Mouse (Mus musculus): Measurements from ENCODE around the gene Parm1.

The Parm1 gene

DNA sequence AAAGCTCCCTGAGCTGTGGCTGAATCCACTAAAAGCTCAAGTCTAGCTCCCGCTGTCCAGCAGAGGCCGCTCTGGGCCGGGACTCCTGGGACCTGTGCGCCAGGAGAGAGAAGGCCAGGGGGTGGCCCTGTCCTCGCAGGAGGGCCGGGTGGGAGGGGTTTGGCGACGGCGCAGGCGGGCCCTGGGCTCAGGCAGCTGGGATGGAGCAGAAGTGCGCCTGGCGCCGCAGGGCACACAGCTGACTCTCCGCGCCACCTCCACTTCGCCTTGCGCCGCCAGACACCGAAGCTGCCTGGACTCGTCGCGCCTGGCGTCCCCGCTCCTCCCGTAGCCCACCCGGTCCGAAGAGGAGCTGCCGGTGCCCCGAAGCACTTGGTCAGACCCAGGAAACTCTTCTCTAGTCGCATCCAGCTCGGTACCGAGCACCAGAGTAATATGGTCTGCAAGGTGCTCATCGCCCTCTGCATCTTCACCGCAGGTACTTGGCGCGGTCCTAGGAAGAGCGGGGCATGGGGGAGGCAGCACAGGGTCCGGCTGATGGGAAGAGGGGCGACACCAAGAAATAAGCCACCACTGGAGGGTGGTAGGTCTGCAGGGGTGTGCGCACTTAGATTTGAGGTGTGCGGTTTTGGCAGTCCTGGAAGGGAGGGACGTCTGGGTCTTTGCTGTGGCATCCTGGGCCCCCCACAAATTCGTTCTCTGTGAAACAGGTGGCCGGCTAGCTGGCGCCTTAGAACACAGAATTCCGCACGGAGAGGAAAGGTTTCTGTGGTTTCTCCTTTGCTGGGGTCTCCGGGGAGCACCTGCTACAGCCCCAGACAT lies at the start of gene Parm1:
Parm1 (plus strand) TSS at position 136 of the 822 bp plus-strand sequence.
- Histone ChIP-seq H3K27me3 (ENCODE audit: control insufficient read depth, insufficient read depth, low read length, poor library complexity, severe bottlenecking) (no peaks in the 10 kb centered on the region), H3K36me3 (ENCODE audit: control insufficient read depth, insufficient read depth, low read length, poor library complexity, severe bottlenecking) (no peaks in the 10 kb centered on the region)
- DNase-seq (ENCODE audit: low read depth, low spot score) = peak; percentile 10

DNA sequence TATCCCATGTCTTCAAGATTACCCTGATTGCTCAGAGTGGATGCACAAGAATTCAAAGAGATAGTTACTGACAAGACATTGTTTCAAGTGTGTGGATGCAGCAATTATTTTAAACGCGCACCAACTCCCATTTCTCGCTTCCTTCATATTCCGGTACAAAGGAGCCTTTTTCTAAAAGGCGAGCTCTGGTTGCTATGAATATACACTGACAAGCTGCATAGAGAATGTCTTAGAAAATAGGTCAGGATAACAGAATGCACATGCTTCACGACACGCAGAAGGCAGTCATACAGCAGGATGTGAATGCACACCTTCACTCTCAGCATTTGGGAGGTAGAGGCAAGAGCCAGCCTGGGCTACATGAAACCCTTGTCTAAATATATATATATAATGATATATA lies 42.2 kb upstream of the Parm1 start:
- DNase-seq (ENCODE audit: low read depth, low spot score) = no peak
- Histone ChIP-seq H3K27me3 (ENCODE audit: control insufficient read depth, insufficient read depth, low read length, poor library complexity, severe bottlenecking) (no peaks in the 10 kb centered on the region), H3K36me3 (ENCODE audit: control insufficient read depth, insufficient read depth, low read length, poor library complexity, severe bottlenecking) (no peaks in the 10 kb centered on the region)

DNA sequence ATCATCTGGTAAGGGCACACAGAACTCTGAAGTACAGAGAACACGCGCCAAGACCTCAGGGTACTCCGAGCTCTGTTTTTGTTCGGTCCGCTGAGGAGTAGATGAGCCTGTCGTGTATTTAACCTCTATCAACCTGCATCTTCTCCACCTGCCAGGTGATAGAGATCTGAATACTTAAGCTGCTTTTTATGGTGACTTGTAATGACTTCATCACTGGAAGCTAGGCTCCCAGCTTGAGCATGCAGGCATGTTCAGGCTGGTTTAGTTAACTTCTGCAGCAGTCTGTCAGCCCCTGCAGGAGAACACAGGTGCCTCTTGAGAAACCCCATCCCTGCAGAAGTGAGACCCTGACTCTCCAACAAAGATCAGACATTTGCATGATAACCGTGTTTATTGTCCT lies 40.6 kb upstream of the Parm1 start:
- DNase-seq (ENCODE audit: low read depth, low spot score) = no peak
- Histone ChIP-seq H3K36me3 (ENCODE audit: control insufficient read depth, insufficient read depth, low read length, poor library complexity, severe bottlenecking) (no peaks in the 10 kb centered on the region), H3K27me3 (ENCODE audit: control insufficient read depth, insufficient read depth, low read length, poor library complexity, severe bottlenecking) (no peaks in the 10 kb centered on the region)

DNA sequence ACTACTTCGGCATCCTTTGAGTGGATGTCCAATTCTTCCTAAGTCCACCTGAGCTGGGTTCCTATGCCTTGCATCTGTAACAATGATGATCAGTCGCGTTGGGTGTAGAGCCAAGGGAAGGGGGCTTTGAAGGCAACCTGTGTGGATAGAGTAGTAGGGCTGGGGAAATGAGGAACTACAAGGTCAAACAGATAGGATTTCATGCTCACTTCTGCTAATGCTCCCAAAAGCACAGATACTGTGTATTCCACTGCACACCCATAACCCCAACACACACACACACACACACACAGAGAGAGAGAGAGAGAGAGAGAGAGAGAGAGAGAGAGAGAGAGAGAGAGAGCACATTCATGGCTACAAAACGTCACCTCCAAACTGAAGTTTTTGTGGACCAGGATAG lies 38.7 kb upstream of the Parm1 start:
- no peaks in the 10 kb centered on the region for H3K27me3 ChIP-seq (ENCODE audit: control insufficient read depth, insufficient read depth, low read length, poor library complexity, severe bottlenecking)
- DNase-seq (ENCODE audit: low read depth, low spot score) = no peak
- H3K36me3 ChIP-seq (ENCODE audit: control insufficient read depth, insufficient read depth, low read length, poor library complexity, severe bottlenecking) = no peaks in the 10 kb centered on the region

DNA sequence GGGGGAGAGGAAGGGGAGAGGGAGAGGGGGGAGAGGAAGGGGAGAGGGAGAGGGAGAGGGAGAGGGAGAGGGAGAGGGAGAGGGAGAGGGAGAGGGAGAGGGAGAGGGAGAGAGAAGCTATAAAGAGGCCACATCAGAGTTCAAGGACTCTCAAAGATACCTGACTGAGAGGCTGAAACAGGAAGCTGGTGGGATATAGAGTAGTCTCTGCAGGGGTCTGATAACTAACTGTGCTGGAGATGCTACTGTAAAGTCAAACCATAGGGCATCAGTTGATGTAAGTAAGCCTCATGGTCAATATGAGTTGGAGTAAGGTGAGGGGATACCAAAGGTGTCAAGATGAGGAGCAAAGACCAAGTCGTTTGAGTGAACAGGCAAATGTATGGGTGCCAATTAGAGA lies 37.3 kb upstream of the Parm1 start:
- DNase-seq (ENCODE audit: low read depth, low spot score) = no peak
- H3K36me3 ChIP-seq (ENCODE audit: control insufficient read depth, insufficient read depth, low read length, poor library complexity, severe bottlenecking) = no peaks in the 10 kb centered on the region
- no peaks in the 10 kb centered on the region for H3K27me3 ChIP-seq (ENCODE audit: control insufficient read depth, insufficient read depth, low read length, poor library complexity, severe bottlenecking)

DNA sequence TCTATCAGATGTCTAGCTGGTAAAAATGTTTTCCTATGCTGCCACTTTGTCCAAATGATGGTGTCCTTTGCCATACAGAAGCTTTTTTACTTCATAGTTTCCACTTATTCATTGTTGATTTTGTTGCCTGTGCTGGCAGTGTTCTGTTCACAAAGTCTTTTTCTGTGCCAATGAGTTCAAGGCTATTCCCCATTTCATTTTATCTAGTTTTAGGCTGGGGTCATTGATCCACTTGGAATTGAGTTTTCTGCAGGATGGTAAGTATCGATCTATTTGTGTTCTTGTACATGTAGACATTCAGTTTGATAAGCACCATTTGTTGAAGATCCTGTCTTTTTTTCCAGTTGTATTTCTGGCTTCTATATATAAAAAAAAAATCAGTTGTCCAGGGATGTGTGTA lies 33.1 kb upstream of the Parm1 start:
- Histone ChIP-seq H3K27me3 (ENCODE audit: control insufficient read depth, insufficient read depth, low read length, poor library complexity, severe bottlenecking) (no peaks in the 10 kb centered on the region), H3K36me3 (ENCODE audit: control insufficient read depth, insufficient read depth, low read length, poor library complexity, severe bottlenecking) (no peaks in the 10 kb centered on the region)
- no peak for DNase-seq (ENCODE audit: low read depth, low spot score)

DNA sequence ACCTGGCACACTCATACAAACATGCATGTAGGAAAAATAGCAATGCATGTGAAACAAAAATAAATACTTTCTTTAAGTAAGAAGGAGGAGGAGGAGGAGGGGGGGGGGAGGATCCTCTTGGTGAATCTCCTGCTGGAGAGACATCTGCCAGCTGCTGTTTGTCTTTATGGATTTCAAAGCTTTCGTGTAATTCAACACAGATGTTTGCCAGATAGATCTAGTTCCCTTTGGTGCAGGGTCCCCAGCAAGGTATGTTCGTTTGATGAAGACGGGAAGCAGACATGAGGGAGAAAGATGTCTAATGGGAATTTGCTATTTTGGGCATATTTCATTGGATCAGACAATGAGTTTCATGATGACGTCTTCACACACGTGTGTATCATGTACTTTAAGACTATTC lies 23.0 kb upstream of the Parm1 start:
- DNase-seq (ENCODE audit: low read depth, low spot score) = no peak
- H3K36me3 ChIP-seq (ENCODE audit: control insufficient read depth, insufficient read depth, low read length, poor library complexity, severe bottlenecking) = no peaks in the 10 kb centered on the region
- H3K27me3 ChIP-seq (ENCODE audit: control insufficient read depth, insufficient read depth, low read length, poor library complexity, severe bottlenecking) = no peaks in the 10 kb centered on the region

DNA sequence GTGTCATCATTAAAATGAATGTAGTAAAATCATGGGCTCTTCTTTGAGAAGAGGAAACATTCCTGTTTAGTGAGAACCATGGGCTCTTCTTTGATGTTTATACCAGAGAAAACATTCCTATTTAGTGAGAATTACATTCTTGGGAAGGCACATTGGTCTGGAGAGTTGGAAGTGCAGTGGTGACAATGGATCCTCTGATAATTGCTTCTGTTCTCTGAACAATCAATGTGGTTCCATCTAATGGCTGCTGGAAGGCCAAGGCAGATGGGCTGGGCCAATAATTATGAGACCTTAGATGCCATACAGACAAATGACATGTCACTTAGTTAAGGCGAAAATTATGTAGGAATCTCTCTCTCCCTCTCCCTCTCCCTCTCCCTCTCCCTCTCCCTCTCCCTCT lies 16.1 kb upstream of the Parm1 start:
- no peak for DNase-seq (ENCODE audit: low read depth, low spot score)
- Histone ChIP-seq H3K36me3 (ENCODE audit: control insufficient read depth, insufficient read depth, low read length, poor library complexity, severe bottlenecking) (no peaks in the 10 kb centered on the region), H3K27me3 (ENCODE audit: control insufficient read depth, insufficient read depth, low read length, poor library complexity, severe bottlenecking) (no peaks in the 10 kb centered on the region)

DNA sequence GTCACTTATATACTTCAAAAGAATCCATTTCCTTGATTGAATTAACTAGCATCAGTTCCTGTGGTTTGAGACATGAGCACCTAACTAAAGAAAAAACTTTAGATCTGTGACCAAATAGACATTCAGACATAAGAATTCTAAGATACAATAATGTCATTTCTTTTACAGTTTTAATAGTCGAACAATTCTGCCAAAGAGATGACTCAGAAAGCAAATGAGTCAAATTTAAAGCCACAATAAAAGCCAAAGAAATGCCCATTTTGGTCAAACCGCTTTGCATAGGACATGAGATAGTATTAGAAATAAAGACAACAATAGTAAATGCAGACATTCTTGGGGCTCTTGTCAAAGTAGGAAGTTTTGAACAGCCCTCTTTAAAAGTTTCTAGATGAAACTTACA lies 15.0 kb upstream of the Parm1 start:
- H3K36me3 ChIP-seq (ENCODE audit: control insufficient read depth, insufficient read depth, low read length, poor library complexity, severe bottlenecking) = no peaks in the 10 kb centered on the region
- DNase-seq (ENCODE audit: low read depth, low spot score) = no peak
- no peaks in the 10 kb centered on the region for H3K27me3 ChIP-seq (ENCODE audit: control insufficient read depth, insufficient read depth, low read length, poor library complexity, severe bottlenecking)

DNA sequence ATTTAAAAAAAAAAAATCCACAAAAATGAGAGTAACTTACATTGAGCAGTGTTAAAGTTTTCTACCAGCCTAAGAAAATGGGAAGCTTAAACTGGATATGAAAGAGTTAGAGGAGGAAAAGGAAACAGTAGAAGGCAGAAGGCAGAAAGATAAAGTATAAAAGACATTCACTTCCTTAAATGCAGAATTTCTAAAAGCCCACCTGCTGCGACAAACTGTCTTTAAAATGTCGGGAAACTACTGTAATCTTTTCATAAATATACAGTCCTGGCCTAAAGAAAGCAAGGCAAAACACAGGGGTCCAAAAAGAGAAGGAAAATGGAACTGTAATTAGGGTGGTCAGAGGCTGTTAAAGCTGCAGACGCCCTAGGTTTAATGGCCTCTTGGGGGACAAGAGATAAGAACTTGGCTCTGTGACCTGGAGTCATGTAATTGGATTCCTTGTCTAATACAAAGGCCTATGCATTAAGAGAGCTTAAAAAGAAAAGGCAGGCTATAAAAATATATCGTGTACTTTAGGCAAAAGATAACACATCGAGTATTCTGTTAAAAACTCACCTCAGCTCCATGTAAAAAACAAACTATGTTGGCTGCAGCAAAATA lies 13.0 kb upstream of the Parm1 start:
- Histone ChIP-seq H3K36me3 (ENCODE audit: control insufficient read depth, insufficient read depth, low read length, poor library complexity, severe bottlenecking) (no peaks in the 10 kb centered on the region), H3K27me3 (ENCODE audit: control insufficient read depth, insufficient read depth, low read length, poor library complexity, severe bottlenecking) (no peaks in the 10 kb centered on the region)
- no peak for DNase-seq (ENCODE audit: low read depth, low spot score)

DNA sequence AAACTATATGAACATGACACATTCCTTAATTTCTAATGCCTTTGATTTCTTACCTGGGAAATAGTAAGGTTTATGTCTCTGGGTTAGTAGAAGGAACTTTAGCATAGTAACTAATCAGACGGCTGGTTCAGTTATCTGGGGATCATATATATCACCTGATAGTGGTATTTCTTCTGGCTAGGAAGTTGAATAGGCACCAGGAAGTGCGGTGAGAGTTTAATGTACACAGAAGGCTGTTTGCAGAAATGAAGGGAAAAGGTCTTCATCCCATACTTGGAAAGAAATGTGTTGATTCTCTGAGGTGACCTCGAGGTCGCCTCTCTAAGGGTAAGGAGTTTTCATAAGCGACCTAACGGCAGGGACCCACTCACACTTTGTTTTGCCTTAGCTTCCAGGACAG lies 338 bp upstream of the Parm1 start:
- DNase-seq (ENCODE audit: low read depth, low spot score) = no peak
- H3K36me3 ChIP-seq (ENCODE audit: control insufficient read depth, insufficient read depth, low read length, poor library complexity, severe bottlenecking) = no peaks in the 10 kb centered on the region

DNA sequence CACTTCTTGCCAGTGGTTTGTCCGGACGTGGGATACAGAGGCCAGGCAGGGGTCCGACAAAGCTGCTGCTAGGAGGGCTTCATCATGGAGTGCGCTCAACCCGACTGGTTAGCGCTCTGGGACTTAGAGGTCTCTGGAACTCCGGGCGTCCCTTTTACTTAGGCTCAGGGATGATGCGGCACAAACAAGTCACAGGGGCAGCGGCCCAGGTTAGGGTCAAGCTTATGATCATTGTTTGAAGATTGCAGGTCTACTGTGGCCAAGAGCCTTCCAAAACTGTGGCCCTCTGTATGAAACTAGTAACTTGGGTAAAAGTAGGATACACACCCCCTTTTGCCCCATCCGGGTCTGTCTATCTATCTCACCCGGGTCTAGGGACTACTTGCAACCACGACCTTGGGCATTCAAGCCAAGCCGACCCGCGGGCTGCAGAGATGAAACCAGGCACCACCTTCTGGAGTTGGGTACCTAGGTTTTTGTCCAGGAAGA lies 931 bp downstream of the Parm1 start:
- no peak for DNase-seq (ENCODE audit: low read depth, low spot score)
- H3K36me3 ChIP-seq (ENCODE audit: control insufficient read depth, insufficient read depth, low read length, poor library complexity, severe bottlenecking) = no peaks in the 10 kb centered on the region
- H3K27me3 ChIP-seq (ENCODE audit: control insufficient read depth, insufficient read depth, low read length, poor library complexity, severe bottlenecking) = no peaks in the 10 kb centered on the region

More for the DNA sequence above, 338 bp upstream of the Parm1 start:
- H3K27me3 ChIP-seq (ENCODE audit: control insufficient read depth, insufficient read depth, low read length, poor library complexity, severe bottlenecking) = no peaks in the 10 kb centered on the region

DNA sequence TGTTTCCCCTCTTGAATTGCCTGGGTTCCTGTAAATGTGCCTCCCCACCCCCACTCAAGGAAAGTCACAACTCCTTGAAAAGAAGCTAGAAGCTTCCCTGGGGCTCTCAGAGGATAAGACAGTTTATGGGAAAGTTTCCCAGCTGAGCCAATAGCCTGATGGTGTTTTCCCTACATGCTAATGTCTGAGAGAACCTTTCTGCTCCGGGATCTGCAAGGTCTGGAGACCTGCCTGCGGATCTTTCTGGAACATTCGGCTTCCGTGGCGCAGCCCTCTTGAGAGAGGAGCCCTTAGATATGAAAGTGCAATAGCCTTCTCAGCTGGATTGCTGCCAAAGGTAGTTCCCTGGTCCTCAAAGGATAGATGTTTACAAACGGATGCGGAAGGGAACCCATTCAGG lies 1.5 kb downstream of the Parm1 start:
- Histone ChIP-seq H3K27me3 (ENCODE audit: control insufficient read depth, insufficient read depth, low read length, poor library complexity, severe bottlenecking) (no peaks in the 10 kb centered on the region), H3K36me3 (ENCODE audit: control insufficient read depth, insufficient read depth, low read length, poor library complexity, severe bottlenecking) (no peaks in the 10 kb centered on the region)
- no peak for DNase-seq (ENCODE audit: low read depth, low spot score)

DNA sequence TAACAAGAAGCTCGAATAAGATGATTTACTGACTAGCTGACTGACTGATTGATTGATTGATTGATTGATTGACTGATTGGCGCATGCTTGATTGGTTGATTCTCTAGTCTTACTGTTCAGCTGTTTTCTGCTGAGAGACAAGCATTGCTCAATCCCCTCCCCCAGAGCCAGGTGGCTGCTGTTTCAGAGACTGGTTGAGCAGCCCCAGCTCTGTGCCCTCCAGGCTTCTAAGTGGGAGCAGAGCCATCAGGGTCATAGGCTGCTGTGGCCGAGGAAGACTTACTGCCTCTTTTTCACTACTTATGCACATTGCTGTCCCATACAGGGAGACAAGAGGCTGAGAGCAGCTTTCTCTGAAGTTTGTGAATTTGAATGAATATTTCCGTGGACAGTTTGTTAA lies 2.1 kb downstream of the Parm1 start:
- H3K36me3 ChIP-seq (ENCODE audit: control insufficient read depth, insufficient read depth, low read length, poor library complexity, severe bottlenecking) = no peaks in the 10 kb centered on the region
- no peak for DNase-seq (ENCODE audit: low read depth, low spot score)

DNA sequence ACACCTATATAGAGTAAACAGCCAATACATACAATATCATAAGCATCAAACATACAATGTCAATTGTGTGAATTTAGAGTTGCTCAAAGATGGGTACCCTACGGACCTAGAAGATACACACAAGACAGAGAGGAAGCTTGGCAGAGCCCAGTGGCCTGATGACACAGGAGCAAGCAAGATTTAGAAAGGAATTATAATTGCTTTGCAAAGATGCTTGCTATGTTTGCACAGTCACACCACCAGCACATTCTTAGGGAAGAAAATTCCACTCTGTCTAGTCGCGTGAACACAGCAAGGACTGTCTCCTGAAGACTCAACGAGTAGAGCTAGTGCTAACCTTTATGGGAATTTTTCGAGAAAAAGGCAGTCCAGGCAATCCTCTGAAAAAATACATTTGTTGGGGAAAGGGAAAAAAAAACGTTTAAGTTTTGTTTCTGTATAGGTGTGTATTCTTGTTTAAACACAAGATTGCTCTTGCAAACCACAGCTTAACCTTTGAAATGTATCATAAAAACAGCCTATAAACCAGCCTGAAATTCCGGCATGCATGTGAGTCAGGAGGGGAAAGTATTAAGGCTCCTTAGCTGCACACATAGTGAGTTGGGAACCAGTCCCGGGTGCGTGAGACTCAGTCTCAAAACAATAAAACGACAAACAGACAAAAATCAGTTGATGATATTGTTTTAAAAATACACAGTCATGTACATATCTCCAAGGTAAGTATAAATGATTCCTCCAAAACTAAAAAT lies 15.5 kb downstream of the Parm1 start:
- H3K27me3 ChIP-seq (ENCODE audit: control insufficient read depth, insufficient read depth, low read length, poor library complexity, severe bottlenecking) = no peaks in the 10 kb centered on the region
- no peak for DNase-seq (ENCODE audit: low read depth, low spot score)

More for the DNA sequence above, 2.1 kb downstream of the Parm1 start:
- H3K27me3 ChIP-seq (ENCODE audit: control insufficient read depth, insufficient read depth, low read length, poor library complexity, severe bottlenecking) = no peaks in the 10 kb centered on the region

More for the DNA sequence above, 15.5 kb downstream of the Parm1 start:
- no peaks in the 10 kb centered on the region for H3K36me3 ChIP-seq (ENCODE audit: control insufficient read depth, insufficient read depth, low read length, poor library complexity, severe bottlenecking)
